Mouse (Mus musculus) heart, adult 8-10 months (tissue): ENCODE measurements at regions not wholly inside any gene's neighbourhood (a gene's known extent, or its start where the extent isn't known, plus 50 kb on each side); places are given as distances from the start of the nearest gene placed in this dataset.

Experiments used
- DNase-seq: peaks from one replicate; pipeline ENCODE4 v3.0.0; 2022; ENCODE audit warnings: low spot score

DNA sequence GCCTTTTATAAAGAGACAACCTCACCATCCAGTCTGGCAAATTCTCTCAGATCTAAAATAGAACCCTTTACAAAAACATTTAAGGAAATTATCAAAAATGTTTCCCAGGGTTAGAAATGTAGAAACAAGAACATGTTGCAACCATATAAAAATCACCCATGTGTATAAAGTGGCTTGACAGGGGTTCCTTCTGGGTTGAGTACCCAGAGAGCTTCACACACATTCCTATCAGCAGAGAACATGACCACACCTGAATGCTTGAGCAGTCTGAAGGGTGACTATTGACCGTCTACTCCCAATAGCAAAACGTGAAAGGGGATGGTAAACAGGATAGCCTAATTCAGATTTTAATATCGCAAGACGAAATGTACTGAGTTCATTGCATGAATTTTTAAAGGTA, 57.8 kb upstream of the Zfand5 start:
- DNase-seq = no peak

DNA sequence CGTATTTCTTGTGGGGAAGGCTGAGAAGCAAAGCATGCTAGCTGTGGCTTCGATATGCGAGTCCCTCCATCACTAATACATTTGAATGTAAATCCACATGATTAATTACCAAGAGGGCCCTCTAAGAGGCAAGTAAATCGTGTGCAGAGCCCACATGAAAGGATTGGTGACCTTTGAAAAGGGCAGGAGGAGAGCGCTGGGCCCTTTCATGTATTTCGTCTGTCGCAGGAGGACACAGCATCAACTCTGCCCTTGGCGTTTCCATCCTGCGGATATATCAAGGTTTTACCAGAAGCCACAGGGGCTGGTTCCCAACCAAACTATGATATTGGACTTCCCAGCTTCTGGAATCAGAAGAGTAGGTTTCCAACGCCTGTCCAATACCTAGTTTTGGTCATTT, 78.6 kb upstream of the Zfand5 start:
- DNase-seq = no peak

DNA sequence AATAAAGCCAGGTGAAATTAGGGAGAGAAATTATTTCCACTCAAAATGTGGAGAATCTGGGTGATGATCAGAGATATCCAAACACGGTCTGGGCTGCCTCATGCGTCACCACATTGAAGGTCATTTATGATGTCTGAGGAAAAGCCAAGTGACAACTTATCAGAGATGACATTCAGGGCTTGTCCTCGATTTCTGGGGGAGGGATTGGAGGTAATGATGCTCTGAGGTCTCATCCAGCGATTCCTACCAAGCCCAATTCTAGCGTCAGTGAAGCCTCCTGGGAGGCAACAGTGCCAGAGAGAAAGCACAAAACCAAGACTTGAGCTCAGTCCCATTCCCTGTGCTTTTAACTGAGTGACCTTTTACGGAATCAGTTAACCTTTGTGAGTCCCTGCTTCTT, 79.5 kb upstream of the Zfand5 start:
- no peak for DNase-seq

DNA sequence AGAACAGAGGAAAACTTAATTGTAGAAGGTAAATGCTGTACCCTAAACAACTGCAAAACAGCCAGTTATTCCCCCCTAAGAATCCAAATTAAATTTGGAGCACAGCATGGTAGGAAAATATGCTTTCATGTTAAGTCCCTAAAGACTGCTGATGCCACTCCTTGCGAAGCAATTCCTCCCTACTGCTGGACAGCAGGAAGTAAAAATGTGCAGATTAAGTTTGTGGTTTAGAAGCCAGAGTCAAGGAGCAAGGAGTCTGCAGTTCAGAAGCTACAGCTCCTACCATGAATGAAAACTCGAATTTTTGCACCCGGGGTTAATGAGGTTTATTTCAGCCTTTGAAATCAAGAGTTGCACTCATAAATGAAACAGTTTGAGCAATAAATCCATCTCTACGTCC, 82.9 kb upstream of the Zfand5 start:
- no peak for DNase-seq

DNA sequence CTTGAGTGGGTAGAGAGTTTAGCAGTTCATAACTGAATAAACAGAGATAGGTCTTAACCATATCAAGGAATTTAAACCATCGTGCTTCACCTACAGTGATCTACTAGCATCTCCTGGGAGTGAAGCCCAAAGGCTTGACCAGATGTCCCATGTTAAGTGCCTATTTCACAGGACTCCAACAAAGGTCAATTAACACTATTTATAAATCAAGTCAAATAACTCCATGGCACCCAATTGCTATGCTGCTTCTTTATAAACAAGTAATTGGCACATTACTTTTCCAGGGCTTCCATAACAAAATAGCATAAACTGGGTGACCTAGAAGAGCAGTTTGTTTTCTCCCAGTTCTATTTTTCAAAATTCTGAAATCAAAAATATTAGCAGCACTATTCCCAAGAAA, 85.4 kb upstream of the Zfand5 start:
- no peak for DNase-seq

DNA sequence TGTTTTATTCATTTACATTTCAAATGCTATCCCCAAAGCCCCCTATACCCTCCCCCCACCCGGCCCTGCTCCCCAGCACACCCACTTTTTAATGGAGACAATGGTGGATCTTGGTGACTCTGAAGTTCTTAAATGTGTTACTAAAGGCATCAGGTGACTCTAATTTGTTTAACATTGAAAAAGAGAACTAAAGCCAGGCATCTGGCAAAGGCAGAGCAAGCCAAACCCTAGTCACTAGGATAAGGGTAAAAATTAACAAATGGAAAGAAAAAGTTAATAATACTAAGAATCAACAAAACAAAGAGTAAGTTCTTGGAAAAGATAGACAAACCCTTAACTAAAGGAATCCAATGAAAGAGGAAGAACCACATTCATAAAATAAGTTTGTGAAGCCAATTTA, 86.1 kb upstream of the Zfand5 start:
- no peak for DNase-seq

DNA sequence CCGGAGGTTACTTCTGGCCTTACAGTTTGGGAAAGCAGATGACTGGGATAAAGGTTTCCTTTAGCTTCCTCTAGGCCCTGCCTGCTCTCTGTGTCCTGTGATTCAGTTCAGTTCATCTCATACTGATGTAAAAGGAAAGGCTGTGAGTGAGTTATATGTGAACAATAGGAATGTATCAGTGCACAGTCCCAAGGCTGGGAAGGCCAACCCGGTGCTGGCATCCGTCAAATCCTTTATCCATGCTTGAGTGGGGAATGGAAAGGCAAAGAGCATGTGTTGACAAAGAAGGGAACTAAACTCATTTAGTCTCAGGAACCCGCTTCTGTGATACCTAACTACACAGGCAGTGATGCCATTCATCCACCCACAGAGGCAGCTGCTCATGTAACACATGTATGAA, 89.0 kb upstream of the Zfand5 start:
- no peak for DNase-seq

DNA sequence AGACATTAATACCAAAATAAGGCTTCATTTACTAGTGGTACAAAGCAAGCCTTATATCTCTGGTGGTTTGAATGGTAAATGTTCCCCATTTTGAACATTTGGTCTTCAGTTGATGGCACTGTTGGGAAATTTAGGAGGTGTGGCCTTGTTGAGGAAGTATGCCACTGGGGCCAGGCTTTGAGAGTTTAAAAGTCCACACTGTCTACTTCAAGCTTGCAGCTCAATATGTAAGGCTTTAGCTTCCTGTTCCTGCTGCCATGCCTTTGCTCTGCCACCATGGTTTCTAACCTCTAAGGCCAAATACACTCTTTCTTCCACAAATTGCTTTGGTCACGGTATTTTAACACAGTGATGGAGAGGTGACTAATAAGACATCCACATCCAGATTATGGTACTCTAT, 92.2 kb upstream of the Zfand5 start:
- no peak for DNase-seq

DNA sequence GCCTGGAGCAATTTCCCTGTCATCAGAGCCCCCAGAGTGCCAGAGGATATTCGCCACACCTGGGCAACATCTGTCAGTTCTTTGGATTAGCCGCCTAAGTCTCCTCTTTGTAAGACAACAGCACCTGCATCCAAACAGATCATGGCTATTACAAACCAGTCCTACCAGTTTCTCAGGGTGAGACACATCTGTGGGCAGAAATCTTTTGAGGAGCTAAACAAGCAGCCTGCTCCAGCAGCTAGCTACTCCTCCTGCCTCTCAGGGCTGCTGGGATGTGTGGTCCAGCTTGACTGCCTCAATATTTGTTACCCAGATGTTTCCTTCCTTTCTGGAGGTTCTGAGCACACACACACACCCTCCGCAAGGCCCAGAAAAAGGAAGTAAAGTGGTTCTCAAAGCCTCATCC, 96.6 kb upstream of the Zfand5 start:
- peak; percentile 37 for DNase-seq

DNA sequence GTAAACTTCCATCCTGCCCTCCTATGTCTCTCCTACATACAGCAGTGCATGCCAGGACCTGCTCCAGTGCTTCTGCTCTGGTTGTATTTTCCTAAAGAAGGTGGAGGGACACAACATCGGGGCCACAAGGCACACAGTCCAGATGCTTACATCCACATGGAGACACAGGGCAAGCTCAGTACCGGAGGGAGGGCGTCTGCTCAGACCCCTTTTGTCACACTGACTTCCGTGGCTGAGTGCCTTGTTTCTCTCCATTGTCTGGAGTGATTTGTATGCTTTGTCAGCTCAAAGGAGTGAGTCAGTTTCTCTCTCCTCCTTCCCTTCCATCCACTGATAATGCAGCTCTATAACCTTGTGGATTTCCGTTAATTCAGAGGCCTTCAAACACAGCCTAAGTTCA, 97.4 kb upstream of the Zfand5 start:
- no peak for DNase-seq

DNA sequence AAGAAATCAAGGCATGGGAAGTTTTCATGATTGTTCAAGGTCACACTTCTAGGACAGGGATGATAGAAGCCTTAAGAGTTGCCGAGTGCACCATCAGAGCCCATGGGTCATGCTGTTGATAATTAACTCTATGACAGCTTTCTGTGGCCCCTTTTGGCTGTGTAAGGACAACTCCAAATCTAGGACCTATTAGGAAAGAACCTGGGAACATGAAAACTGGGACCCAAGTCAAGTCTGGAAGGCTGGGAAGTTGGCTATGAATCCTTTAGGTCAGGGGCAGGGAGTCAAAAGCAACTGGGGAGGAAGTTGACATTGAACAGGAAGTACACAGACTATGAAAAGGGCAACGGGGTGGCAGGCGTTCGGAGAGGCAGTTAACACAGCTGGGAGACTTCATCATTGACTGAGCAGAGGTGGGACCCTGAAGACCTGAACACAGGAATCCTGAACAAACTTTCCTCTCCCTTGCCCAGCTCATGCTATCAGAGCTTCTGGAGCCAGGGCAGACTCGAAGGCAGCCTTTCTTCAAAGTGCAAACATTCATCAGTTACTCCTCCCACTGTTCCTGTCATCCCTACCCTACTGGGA, 98.1 kb upstream of the Zfand5 start:
- DNase-seq = no peak

DNA sequence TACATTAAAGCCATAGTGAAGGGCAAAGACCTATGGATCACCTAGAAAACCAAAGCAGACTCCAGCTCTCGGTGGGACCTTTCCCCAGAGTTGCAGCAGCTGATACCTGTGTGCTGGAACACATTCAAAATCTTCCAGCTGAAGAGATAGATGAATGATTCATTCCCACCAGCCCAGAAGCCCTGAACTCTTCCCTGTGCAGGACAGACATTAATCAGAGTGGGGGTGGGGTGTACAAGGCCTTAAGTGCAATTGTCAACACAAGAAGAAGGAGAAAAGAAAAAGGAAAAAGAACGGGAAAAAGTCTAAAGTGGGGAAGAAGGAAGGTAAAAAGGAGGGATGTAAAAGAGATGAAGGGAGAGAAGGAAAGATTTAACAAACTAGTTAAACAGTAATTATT, 100.9 kb upstream of the Zfand5 start:
- no peak for DNase-seq

DNA sequence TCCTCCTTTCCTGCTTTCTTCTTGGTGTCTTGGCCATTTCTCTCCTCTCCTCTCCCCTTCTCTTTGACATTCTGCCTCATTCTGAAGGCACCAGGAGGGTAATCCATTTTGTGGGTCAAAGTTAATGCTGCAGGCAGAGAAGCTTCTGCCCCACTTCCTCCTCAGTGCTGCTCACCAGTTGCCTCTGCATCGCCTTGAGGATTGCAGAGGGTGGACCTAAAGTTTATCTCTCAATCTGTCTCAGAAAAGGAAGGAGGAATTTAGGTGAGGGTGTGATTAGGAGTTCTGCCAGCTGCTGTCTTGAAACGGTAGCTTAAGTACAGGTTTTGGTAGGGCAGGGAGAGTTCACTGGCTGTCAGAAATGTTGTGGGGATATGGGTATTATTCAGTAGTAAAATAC, 101.3 kb upstream of the Zfand5 start:
- no peak for DNase-seq

DNA sequence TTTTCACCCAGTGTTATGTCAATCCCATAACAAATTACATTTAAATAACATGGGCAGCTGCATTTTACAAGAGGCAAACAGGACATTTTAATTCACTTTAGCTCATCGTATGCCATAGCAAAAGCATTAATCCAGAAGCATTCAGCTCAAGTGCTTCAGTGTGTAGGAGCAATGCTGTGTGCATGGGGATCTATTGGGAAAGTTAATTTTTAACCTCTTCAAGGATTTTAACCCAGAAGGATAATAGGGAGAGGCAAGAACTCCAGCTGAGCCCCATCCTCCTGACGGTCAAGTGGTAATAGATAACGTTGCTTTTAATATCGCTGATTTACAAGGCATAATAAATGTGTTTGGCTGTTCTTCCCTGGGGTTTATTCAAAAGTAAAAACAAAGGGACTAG, 105.1 kb upstream of the Zfand5 start:
- no peak for DNase-seq

DNA sequence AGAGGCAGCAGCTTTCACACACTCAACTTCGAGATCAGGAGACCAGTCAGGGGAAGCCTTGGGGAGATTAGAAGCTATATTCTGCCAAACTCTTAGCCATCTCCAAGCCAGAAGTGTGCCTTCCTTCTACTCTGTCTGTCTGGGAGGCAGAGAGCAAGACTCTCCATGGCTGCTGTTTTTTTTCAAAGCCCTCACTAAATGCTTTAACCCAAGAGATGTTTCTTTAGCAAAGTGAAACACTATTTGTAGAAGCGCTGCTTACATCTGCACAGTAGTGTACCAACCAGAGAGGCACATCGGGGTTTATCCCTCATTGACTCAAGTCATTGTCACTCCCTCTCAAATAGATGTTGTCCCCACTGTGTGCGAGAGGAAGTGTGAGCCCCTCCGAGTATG, 105.6 kb upstream of the Zfand5 start:
- no peak for DNase-seq

DNA sequence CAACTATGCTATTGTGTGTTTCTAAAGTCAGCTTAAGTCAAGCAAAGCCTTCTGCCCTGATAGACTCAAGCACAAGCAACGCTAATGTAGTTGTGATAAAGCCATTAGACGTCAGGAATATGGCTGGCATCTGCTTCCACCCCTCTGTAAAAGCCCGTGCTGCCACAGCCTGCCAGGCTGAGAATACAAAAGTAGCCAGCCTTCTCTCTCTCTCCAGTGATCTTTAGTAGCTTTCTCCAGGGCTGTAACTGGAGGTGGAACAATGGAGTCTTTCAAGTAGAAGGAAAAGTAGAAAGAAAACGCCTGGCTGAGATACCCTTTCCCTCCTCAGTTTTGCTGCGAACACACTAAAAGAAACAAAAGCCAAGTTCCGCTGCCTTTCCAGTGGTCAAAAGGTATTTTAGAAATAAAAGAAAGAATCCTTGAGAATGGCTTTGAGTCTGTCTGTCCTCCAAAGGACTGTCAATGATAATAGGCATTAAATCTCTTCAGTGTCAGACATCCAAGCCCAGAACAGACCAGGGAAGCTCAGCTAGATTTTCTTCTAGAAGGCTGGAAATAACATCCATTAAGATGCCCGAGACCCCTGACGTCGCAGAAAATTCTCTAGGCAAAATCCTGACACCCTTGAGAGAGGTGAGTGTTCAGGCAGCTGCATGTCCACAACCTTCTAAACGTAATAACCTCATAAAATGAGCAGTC, 106.2 kb upstream of the Zfand5 start:
- DNase-seq = no peak

DNA sequence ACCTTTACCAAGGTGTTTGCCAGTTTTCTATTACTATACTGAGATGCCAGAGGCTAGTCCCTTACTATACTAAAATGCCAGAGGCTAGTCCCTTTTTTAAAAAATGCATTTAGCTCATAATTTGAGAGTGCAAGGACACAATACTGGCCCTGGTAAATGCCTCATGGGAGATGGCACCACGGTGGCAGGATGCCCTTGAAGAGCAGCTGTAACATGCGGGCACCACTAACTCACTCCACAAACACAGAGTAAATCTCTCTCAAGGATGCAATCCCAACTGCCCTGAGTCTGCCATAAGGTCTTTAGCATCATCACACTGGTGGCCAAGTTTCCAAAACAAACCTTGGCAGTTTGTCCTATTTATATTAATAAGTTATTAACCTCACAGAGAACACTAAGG, 108.1 kb upstream of the Zfand5 start:
- no peak for DNase-seq

DNA sequence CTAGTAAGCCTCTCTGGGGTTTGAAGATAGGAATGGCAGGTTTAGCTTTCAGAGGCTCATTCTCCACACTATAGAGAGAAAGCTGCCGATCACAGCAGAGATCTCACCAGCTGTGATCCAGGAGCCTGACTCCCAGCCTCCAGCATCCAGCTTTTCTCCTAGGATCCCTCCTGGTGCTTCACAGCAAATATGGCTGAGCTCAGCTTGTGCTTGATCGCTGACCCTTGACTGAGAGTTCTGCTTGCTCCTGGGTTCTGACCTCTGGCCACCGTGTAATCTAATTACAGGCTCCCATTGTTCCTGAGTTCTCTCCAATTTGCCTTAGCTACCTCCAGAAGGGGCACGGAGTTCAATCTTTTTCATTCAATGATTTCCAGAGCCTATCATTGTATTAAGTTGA, 111.1 kb upstream of the Zfand5 start:
- no peak for DNase-seq

DNA sequence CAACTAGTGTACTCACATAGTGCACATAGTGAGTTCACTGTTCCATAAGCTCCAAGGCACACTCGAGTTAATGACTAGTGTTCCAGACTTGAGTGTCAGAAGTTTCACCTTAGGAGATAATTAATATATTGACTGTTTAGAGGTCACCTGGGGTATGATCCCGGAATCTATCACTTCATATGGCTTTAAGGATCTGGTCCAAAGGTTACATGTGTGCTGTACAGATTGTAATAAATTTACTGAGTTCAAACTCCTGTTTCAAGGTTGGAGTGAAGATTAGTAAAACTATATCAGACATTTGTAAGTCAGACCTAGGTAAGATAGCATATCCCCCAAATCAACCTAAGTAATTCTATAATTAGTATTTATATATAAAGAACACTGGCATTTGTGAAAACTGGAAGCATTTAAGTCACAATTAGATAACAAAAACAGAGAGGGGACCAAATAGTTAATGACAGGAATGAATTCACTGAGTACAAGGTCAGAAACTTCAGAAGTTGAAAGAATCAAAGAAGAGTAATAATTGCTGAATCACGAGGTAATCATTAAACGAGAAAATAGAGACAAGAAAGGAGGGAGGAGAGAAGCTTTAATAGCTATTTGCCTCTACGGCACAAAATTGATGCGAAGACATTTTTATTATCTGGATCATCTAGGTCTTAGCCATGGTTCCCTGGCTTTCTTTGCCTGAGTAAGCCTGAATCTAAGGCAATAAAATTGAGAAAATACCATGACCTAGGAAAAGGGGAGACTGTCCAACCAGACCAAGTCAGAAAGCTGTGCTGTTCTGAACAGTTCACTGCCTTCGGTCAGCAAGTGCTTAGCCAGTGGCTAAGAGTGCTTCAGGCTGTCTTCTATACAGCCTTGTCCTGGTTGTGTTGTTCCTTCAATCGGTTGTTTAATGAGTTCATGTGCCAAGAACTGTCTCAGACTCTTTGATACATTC, 112.6 kb upstream of the Zfand5 start:
- DNase-seq = no peak

DNA sequence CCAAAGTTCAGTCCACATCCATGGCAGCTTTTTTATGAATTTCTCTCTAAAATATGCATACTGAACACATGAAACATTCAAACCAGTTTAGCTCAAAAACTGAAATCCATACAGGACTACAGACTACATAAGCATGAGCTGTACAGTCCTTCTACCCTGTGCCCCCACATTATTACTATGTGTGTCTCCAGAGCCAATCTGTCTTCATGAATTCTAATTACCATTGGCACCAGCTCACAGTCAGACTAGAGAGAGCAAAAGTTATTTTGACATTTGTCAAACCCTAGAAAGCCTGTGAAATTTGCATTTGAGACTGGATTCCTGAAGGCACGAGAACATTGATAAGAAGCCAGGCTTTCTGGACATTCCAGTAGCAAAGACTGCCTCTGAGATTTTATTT, 117.9 kb upstream of the Zfand5 start:
- DNase-seq = no peak

DNA sequence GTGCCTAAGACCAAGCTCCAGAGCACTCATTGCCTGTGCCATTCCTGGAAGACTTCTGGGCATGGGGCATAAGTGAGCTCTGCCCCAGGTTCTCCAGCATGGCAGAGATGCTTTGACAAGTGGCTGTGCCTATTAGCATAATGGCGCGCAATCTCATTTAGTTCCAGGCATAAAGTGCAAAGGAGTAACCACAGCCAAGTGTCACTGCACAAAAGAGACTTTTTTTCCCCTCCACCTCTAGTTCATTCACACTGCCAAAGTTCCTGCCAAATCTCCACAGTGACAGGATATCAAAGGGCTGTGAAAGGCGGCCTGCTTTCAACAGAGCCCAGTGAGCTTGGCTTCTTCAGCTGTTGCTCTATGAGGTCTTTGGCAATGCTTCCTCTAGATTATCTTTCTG, 120.1 kb upstream of the Zfand5 start:
- peak; percentile 21 for DNase-seq

DNA sequence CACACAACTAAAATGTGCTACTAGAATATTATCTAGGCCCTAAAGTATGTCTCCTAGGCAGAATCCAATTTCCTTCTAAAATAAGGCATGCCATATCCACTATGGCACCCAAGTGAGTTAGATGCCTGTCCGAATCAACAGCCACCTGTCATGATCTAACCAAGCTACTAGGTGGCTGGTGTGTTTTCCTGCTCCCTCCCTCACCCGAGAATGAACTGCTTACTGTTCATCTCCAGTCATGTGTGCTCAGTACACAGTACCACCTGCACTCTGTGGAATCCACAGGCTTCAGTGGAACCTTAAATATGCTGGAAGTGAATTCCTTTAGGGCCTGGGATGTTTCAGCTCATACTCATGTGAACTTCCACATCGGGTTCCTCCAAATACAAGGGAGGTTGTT, 121.2 kb upstream of the Zfand5 start:
- DNase-seq = no peak

DNA sequence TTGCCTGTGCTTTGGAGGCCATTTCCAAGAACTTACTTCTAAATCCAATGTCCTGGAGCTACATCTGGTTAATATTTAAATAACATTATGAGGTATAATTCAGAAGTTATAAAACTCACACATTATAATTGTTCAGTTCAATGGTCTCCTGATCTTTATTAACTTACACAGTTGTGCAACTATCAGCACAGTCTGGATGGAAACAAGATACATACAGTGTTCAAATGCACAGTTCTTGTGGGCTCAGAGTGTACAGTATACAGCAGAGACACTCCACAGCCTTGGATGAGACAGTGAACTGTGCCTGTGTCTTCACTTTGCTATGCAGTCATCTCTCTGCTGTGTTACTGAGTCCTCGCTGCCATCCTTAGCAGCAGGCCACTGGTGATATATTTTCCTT, 121.8 kb upstream of the Zfand5 start:
- no peak for DNase-seq
